Mouse (Mus musculus): ENCODE data around the gene Gipc1. TPM values are rescaled to one million over a fixed set of nuclear protein-coding genes. Genes with fewer than 3 reads are reported as not detected.

Gipc1 gene
- 180 and 192 TPM in 2 replicates for polyA plus RNA-seq (2015; fragmentation: Nextera tagmentation; extraction: Ambion mirVana)

DNA sequence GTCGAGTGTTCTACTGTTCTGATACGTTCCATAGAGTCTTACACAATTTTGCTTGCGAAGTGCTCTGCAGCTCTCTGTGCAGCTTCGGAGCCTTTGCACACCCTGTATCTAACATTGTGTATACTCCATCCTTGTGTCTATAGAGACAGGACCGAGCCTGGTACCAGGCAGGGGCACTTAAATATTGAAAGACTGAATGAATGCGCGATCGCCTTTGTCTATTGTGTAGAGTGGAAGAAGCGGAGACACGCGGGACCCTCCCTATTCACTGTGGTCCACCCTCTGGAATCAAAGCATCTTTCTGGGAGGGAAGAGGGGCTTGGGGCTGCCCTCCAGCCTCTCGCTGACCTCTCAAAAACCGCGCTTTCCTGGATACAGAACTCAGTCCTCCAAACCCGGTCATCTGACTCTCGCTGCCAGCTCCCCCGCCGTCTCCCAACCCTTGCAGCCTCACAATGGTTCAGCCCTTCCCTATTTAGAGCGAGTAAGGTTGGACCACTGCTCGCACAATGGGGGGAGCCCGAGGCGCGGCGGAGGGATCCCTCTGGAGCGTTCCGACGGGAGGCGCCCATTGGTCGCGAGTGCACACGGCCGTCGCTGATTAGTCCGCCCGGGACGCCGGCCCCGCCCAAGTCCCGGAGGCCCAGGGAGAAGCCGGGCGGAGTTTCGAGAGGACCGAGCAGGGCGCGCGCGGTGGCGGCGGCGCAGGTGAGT, at the start of gene Gipc1:
Gene Gipc1, plus strand, starts transcription at position 648 of the 714 bp plus-strand sequence.
- peak within 1 kb of the TSS; percentile 83 for H3K4me3 ChIP-seq (replicated peaks)
- peak within 1 kb of the TSS; percentile 86 for H3K27ac ChIP-seq (replicated peaks)
- H3K4me2 ChIP-seq (replicated peaks) = peak within 1 kb of the TSS; percentile 83
- ATAC-seq (ENCODE audit: insufficient number of reproducible peaks, low FRiP score, low TSS enrichment, low read depth) = peak; percentile 96
- H3K9me3 ChIP-seq (replicated peaks) = no peaks in the 10 kb centered on the region
- 3% methylated on average over 49 of the region's 50 CpGs for WGBS
- H3K4me1 ChIP-seq = peaks cover 24% of the 10 kb centered on the region
- peak within 1 kb of the TSS; percentile 72 for H3K9ac ChIP-seq
- peaks cover 5% of the 10 kb centered on the region; the same call in 1 of the 2 replicates for H3K36me3 ChIP-seq
- no peaks in the 10 kb centered on the region for H3K27me3 ChIP-seq

- Histone ChIP-seq H3K9me3 (replicated peaks) (no peaks in the 10 kb centered on the region), H3K4me2 (replicated peaks) (peak within 1 kb of the TSS; percentile 79), H3K36me3 (peaks cover 30% of the 10 kb centered on the region), H3K27ac (replicated peaks) (peak within 1 kb of the TSS; percentile 97), H3K4me3 (replicated peaks) (peak within 1 kb of the TSS; percentile 64), H3K9ac (peak within 1 kb of the TSS; percentile 74), H3K4me1 (peaks cover 25% of the 10 kb centered on the region), H3K27me3 (no peaks in the 10 kb centered on the region)
- WGBS = under 1% methylated on average over 66 of the region's 69 CpGs
- ATAC-seq (ENCODE audit: insufficient number of reproducible peaks, low FRiP score, low TSS enrichment, low read depth) = peak; percentile 98
Measured at GRCm38 (mm10) chr8:83607661-83608397, 44.6 kb upstream of the Gipc1 start, which contains the start of the genes Tecr and Dnajb1. Tecr (minus strand) TSS chr8:83607971. Dnajb1 (plus strand) TSS chr8:83608193.

- WGBS = under 1% methylated on average over 51 of the region's 51 CpGs
- ATAC-seq (ENCODE audit: insufficient number of reproducible peaks, low FRiP score, low TSS enrichment, low read depth) = peak; percentile 82
- peak overlapping the region; percentile 79 for H3K4me2 ChIP-seq (replicated peaks)
Measured at GRCm38 (mm10) chr8:83608398-83608829, 44.1 kb upstream of the Gipc1 start.

DNA sequence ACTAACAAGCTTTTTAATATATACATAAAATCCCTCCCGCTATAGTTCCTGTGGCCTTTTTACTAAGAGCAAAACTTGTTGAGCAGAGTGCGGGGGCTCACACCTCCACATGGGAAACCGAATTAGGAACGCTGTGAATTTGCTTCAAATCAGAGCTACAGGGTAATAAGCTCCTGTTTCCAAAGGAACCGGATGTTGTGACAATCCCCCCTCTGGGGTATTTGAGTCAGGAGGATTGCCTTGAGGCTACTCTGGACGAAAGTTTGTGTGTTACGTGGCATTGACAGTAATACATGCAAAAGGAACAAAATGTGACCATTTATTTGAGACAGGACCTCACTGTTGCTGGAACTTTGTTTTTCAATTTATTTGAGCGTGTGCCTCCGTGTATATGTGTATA, 43.4 kb upstream of the Gipc1 start:
- Histone ChIP-seq H3K27ac (replicated peaks) (peak overlapping the region; percentile 97), H3K4me1 (peaks cover 25% of the 10 kb centered on the region), H3K36me3 (peaks cover 41% of the 10 kb centered on the region), H3K4me3 (replicated peaks) (peak overlapping the region; percentile 64), H3K9me3 (replicated peaks) (no peaks in the 10 kb centered on the region), H3K27me3 (no peaks in the 10 kb centered on the region), H3K9ac (peak overlapping the region; percentile 74), H3K4me2 (replicated peaks) (peak overlapping the region; percentile 79)
- 15% methylated on average over 9 of the region's 9 CpGs for WGBS
- no peak for ATAC-seq (ENCODE audit: insufficient number of reproducible peaks, low FRiP score, low TSS enrichment, low read depth)

More at GRCm38 (mm10) chr8:83608398-83608829, 44.1 kb upstream of the Gipc1 start:
- H3K27ac ChIP-seq (replicated peaks) = peak overlapping the region; percentile 97
- H3K9me3 ChIP-seq (replicated peaks) = no peaks in the 10 kb centered on the region
- H3K4me3 ChIP-seq (replicated peaks) = peak overlapping the region; percentile 64
- H3K36me3 ChIP-seq = peaks cover 36% of the 10 kb centered on the region
- H3K4me1 ChIP-seq = peaks cover 25% of the 10 kb centered on the region
- peak overlapping the region; percentile 74 for H3K9ac ChIP-seq
- H3K27me3 ChIP-seq = no peaks in the 10 kb centered on the region

DNA sequence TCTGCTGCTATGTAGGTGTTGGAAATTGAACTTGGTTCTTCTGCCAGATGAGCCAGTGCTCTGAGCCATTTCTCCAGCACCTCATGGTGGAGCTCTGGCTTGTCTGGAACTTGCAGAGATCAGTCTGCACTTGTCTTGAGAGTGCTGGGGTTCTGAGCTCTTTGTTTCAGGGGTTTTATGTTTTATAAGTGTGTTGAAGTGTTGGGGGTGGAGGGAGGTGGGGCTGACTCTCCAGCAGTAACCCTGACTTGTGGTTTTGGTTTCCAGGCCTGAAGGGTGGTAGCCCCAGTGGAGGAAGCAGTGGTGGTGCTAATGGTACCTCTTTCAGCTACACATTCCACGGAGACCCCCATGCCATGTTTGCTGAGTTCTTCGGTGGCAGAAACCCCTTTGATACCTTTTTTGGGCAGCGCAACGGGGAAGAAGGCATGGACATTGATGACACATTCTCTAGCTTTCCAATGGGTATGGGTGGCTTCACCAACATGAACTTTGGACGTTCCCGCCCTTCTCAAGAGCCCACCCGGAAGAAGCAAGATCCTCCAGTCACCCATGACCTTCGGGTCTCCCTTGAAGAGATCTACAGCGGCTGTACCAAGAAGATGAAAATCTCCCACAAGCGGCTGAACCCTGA, 42.8 kb upstream of the Gipc1 start:
- WGBS = 87% methylated on average over 10 of the region's 10 CpGs
- peak overlapping the region; percentile 97; the same call in 1 of the 2 replicates for H3K27ac ChIP-seq (replicated peaks)

DNA sequence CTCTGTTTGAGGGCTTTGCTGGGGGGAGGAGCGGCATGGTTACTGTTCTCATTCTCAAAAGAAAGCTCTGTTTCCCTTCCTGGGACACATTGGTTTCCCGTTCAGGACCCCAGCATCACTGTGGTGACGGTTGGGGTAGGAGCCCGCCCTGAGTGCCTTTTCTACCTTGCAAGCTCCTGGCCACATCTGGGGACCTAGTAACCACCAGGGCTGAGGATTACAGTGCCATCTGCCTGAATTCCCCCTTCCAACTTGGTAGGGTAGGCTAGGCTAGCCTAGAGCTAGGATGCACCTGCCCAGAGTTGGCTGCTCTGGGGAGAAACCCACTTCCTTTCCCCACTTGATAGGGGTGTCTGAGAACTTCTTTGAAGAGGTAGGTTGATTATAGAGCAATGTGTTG, 40.6 kb upstream of the Gipc1 start:
- Histone ChIP-seq H3K27me3 (no peaks in the 10 kb centered on the region), H3K36me3 (peaks cover 41% of the 10 kb centered on the region), H3K4me1 (peaks cover 25% of the 10 kb centered on the region), H3K9me3 (replicated peaks) (no peaks in the 10 kb centered on the region), H3K27ac (replicated peaks) (no peak overlapping the region), H3K4me3 (replicated peaks) (no peak overlapping the region), H3K4me2 (replicated peaks) (no peak overlapping the region), H3K9ac (no peak overlapping the region)
- no peak for ATAC-seq (ENCODE audit: insufficient number of reproducible peaks, low FRiP score, low TSS enrichment, low read depth)
- WGBS = 91% methylated on average over 4 of the region's 4 CpGs

More for the DNA sequence above, 42.8 kb upstream of the Gipc1 start:
- Histone ChIP-seq H3K27me3 (no peaks in the 10 kb centered on the region), H3K9ac (peak overlapping the region; percentile 74), H3K9me3 (replicated peaks) (no peaks in the 10 kb centered on the region), H3K4me1 (peaks cover 25% of the 10 kb centered on the region), H3K4me3 (replicated peaks) (peak overlapping the region; percentile 64), H3K4me2 (replicated peaks) (peak overlapping the region; percentile 79), H3K36me3 (peaks cover 41% of the 10 kb centered on the region)
- ATAC-seq (ENCODE audit: insufficient number of reproducible peaks, low FRiP score, low TSS enrichment, low read depth) = no peak

GRCm38 (mm10) chr8:83613695-83614094, 38.8 kb upstream of the Gipc1 start:
- no peak for ATAC-seq (ENCODE audit: insufficient number of reproducible peaks, low FRiP score, low TSS enrichment, low read depth)
- H3K36me3 ChIP-seq = peaks cover 41% of the 10 kb centered on the region
- H3K4me3 ChIP-seq (replicated peaks) = no peak overlapping the region
- no peaks in the 10 kb centered on the region for H3K9me3 ChIP-seq (replicated peaks)
- H3K27ac ChIP-seq (replicated peaks) = no peak overlapping the region
- H3K9ac ChIP-seq = no peak overlapping the region
- WGBS = 96% methylated on average over 4 of the region's 4 CpGs
- peaks cover 20% of the 10 kb centered on the region for H3K4me1 ChIP-seq
- H3K4me2 ChIP-seq (replicated peaks) = no peak overlapping the region
- H3K27me3 ChIP-seq = no peaks in the 10 kb centered on the region

DNA sequence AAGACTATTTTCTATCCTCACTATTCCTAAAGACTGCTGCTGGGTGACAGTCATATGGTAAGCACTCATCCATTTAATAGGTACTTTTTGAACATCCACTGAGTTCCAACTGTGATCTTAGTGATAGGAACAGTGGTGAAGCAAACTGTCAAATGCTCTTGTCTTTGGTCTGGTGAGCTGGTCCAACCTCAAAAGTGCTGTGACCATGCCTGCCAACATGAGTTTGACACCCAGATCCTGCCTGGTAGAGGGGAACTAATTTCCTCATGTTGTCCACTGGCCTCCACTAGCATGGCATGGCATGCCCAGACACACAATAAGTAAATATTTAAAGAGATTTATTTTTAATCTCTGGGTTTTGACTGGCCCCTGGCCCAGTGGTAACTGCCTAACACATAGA, 35.9 kb upstream of the Gipc1 start:
- no peak for ATAC-seq (ENCODE audit: insufficient number of reproducible peaks, low FRiP score, low TSS enrichment, low read depth)
- Histone ChIP-seq H3K4me1 (peaks cover 1% of the 10 kb centered on the region; the same call in 1 of the 2 replicates), H3K9ac (no peak overlapping the region), H3K9me3 (replicated peaks) (no peaks in the 10 kb centered on the region), H3K27ac (replicated peaks) (no peak overlapping the region), H3K4me3 (replicated peaks) (no peak overlapping the region), H3K36me3 (peaks cover 23% of the 10 kb centered on the region), H3K27me3 (no peaks in the 10 kb centered on the region), H3K4me2 (replicated peaks) (no peak overlapping the region)

- H3K4me2 ChIP-seq (replicated peaks) = no peak overlapping the region
- H3K27ac ChIP-seq (replicated peaks) = no peak overlapping the region
- WGBS = 88% methylated on average over 2 of the region's 2 CpGs
- H3K36me3 ChIP-seq = peaks cover 18% of the 10 kb centered on the region
- no peaks in the 10 kb centered on the region for H3K9me3 ChIP-seq (replicated peaks)
- H3K4me3 ChIP-seq (replicated peaks) = no peak overlapping the region
- no peak for ATAC-seq (ENCODE audit: insufficient number of reproducible peaks, low FRiP score, low TSS enrichment, low read depth)
- peaks cover 6% of the 10 kb centered on the region; the same call in 1 of the 2 replicates for H3K4me1 ChIP-seq
- H3K9ac ChIP-seq = no peak overlapping the region
- H3K27me3 ChIP-seq = no peaks in the 10 kb centered on the region
Measured at GRCm38 (mm10) chr8:83617111-83617510, 35.4 kb upstream of the Gipc1 start.

DNA sequence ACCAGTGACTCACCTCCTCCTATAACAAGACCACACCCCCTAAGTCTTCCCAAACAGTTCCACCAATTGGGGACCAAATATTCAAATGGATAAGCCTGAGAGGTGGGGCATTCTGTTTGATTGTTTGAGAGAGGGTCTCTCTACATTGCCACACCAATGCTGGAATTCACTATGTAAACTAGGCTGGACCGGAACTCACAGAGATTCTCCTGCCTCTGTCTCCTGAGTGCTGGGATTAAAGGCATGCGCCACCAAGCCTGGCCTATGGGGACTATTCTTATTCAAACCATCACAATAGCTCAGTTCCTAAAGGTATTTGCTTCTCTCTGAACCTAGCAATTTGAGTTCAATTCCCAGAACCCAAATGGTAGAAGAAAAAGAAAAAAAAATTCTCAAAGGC, 33.9 kb upstream of the Gipc1 start:
- no peak for ATAC-seq (ENCODE audit: insufficient number of reproducible peaks, low FRiP score, low TSS enrichment, low read depth)
- H3K4me3 ChIP-seq (replicated peaks) = no peak overlapping the region
- no peaks in the 10 kb centered on the region for H3K27me3 ChIP-seq
- no peaks in the 10 kb centered on the region for H3K9me3 ChIP-seq (replicated peaks)
- H3K9ac ChIP-seq = no peak overlapping the region
- H3K36me3 ChIP-seq = peaks cover 3% of the 10 kb centered on the region
- peaks cover 11% of the 10 kb centered on the region; the same call in 1 of the 2 replicates for H3K4me1 ChIP-seq
- 96% methylated on average over 2 of the region's 2 CpGs for WGBS
- no peak overlapping the region for H3K27ac ChIP-seq (replicated peaks)
- no peak overlapping the region for H3K4me2 ChIP-seq (replicated peaks)

Measured in embryonic facial prominence, embryonic 15.5 days (tissue).